Mouse (Mus musculus): Measurements from ENCODE around the gene Olfr262. TPM values are rescaled to one million over a fixed set of nuclear protein-coding genes. Genes with fewer than 3 reads are reported as not detected.
"Not testable (repeated sequence)": the region's sequence is repeated elsewhere in the genome, so short reads cannot be mapped to it uniquely, and the experiment has no call there.

Gene Olfr262
- not detected in 2 replicates for polyA plus RNA-seq (2015; fragmentation: Nextera tagmentation; extraction: Ambion mirVana)

DNA sequence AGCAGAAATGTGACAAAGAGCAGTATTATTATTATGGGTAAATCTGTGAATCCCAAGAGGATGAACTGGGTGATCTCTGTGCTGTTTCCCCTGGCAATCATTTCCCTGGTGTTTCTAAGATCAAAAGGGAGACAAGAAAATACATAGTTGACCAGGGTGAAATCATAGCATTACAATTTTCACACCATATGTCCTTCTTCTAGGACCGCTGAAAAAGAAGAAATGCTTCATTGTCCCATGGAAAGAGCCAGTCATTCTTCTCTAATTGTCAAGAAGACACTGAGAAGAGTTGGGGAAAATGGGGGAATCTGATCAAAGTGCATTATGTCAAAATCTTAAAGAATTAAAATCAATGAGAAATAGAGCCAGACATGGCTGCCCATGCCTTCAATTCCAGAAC is at the start of gene Olfr262:
TSS of gene Olfr262 (minus strand) at position 101 of the 400 bp plus-strand sequence.
- no peaks in the 10 kb centered on the region for H3K9me3 ChIP-seq (ENCODE audit: low read length)
- no peak within 1 kb of the TSS for H3K9ac ChIP-seq (replicated peaks)
- DNase-seq (no peak), ATAC-seq (no peak)
- TF ChIP-seq EP300 (IDR thresholded peaks at IDR 0.05; ENCODE audit: low read depth), result no peak
- TF ChIP-seq CTCF (IDR thresholded peaks at IDR 0.05; ENCODE audit: low read depth), result no peak
- no peaks in the 10 kb centered on the region for H3K36me3 ChIP-seq (replicated peaks; ENCODE audit: insufficient read depth, low read length)
- H3K4me3 ChIP-seq (ENCODE audit: low read depth, low read length), result no peak within 1 kb of the TSS
- no peaks in the 10 kb centered on the region for H3K4me1 ChIP-seq (ENCODE audit: insufficient read depth)
- no peak within 1 kb of the TSS for H3K4me2 ChIP-seq (ENCODE audit: low read depth, low read length)
- H3K27me3 ChIP-seq (ENCODE audit: insufficient read depth, low read length), result no peaks in the 10 kb centered on the region
- no peak within 1 kb of the TSS for H3K27ac ChIP-seq (ENCODE audit: low read depth)
- WGBS (ENCODE audit: insufficient replicate concordance), result 73% methylated on average over 1 of the region's 1 CpGs

- H3K9me3 ChIP-seq (ENCODE audit: low read length), result no peaks in the 10 kb centered on the region
- H3K27ac ChIP-seq (ENCODE audit: low read depth), result no peak within 1 kb of the TSS
- H3K36me3 ChIP-seq (replicated peaks; ENCODE audit: insufficient read depth, low read length), result no peaks in the 10 kb centered on the region
- 59% methylated on average over 2 of the region's 2 CpGs for WGBS (ENCODE audit: insufficient replicate concordance)
- DNase-seq, result no peak
- no peak within 1 kb of the TSS for H3K9ac ChIP-seq (replicated peaks)
- H3K4me2 ChIP-seq (ENCODE audit: low read depth, low read length), result no peak within 1 kb of the TSS
- ATAC-seq, result no peak
- TF ChIP-seq EP300 (IDR thresholded peaks at IDR 0.05; ENCODE audit: low read depth) (no peak), CTCF (IDR thresholded peaks at IDR 0.05; ENCODE audit: low read depth) (no peak)
- H3K4me1 ChIP-seq (ENCODE audit: insufficient read depth), result no peaks in the 10 kb centered on the region
- H3K27me3 ChIP-seq (ENCODE audit: insufficient read depth, low read length), result no peaks in the 10 kb centered on the region
- no peak within 1 kb of the TSS for H3K4me3 ChIP-seq (ENCODE audit: low read depth, low read length)
Observed at GRCm38 (mm10) chr19:12279554-12279953, 38.1 kb upstream of the Olfr262 start, which contains the start of gene Olfr1434. Olfr1434 (plus strand) TSS chr19:12279854.

- 43% methylated on average over 1 of the region's 1 CpGs for WGBS (ENCODE audit: insufficient replicate concordance)
- ATAC-seq, result no peak
- Histone ChIP-seq H3K36me3 (replicated peaks; ENCODE audit: insufficient read depth, low read length) (no peaks in the 10 kb centered on the region), H3K27me3 (ENCODE audit: insufficient read depth, low read length) (no peaks in the 10 kb centered on the region), H3K9me3 (ENCODE audit: low read length) (no peaks in the 10 kb centered on the region), H3K9ac (replicated peaks) (no peak within 1 kb of the TSS), H3K4me2 (ENCODE audit: low read depth, low read length) (no peak within 1 kb of the TSS), H3K4me3 (ENCODE audit: low read depth, low read length) (no peak within 1 kb of the TSS), H3K27ac (ENCODE audit: low read depth) (no peak within 1 kb of the TSS), H3K4me1 (ENCODE audit: insufficient read depth) (no peaks in the 10 kb centered on the region)
- TF ChIP-seq EP300 (IDR thresholded peaks at IDR 0.05; ENCODE audit: low read depth) (no peak), CTCF (IDR thresholded peaks at IDR 0.05; ENCODE audit: low read depth) (no peak)
- no peak for DNase-seq
Observed at GRCm38 (mm10) chr19:12260732-12261131, 19.3 kb upstream of the Olfr262 start, which contains the start of gene Olfr235. Olfr235 (plus strand) TSS chr19:12261032.

DNA sequence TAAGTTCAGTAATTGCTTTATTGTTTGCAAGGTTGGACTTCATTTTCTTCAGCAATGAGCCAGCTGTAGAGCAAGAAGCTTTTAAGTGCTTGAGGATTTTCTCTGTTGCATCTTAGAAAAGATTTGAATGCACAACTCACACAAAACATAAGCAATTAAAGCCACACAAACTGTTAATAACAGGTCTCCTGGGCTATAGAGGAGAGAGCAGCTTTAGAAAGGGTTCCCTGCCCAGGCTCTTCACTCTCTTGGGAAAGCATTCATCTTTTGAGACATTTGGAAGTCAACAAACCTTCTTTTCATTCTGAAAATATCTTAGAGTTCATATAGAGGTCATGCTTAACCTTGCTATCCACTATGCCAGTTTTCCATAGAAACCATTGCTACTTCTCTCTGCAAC is 9.0 kb downstream of the Olfr262 start, which contains the start of gene Olfr1432:
TSS of gene Olfr1432 (minus strand) at position 101 of the 400 bp plus-strand sequence.
- ATAC-seq; DNase-seq; H3K4me3 ChIP-seq (ENCODE audit: low read depth, low read length); H3K4me1 ChIP-seq (ENCODE audit: insufficient read depth); H3K9me3 ChIP-seq (ENCODE audit: low read length); H3K9ac ChIP-seq (replicated peaks); H3K36me3 ChIP-seq (replicated peaks; ENCODE audit: insufficient read depth, low read length); H3K4me2 ChIP-seq (ENCODE audit: low read depth, low read length); H3K27ac ChIP-seq (ENCODE audit: low read depth); H3K27me3 ChIP-seq (ENCODE audit: insufficient read depth, low read length): not testable (repeated sequence)

DNA sequence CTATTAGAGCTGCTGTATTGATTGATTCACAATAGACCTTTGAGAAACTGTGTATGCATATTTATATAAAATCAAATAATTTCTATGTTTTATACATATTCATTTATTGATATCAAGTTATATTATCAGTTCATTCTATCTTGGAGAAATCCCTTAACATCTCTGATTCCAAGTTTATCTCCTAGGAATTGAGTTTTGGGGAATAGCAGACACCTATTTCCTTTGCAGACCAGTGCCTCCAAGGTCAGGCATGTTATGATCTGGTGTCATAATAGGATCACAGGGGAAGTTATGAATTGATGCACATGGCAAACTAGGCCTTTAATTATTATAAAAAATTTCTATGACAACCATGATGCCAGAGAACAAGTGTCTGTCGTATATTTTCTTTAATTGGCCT is 41.1 kb downstream of the Olfr262 start, which contains the start of gene Olfr1431:
TSS of gene Olfr1431 (plus strand) at position 301 of the 400 bp plus-strand sequence.
- ATAC-seq (no peak), DNase-seq (no peak)
- 52% methylated on average over 1 of the region's 1 CpGs for WGBS (ENCODE audit: insufficient replicate concordance)
- TF ChIP-seq CTCF (IDR thresholded peaks at IDR 0.05; ENCODE audit: low read depth) (no peak), EP300 (IDR thresholded peaks at IDR 0.05; ENCODE audit: low read depth) (no peak)
- no peak within 1 kb of the TSS for H3K4me2 ChIP-seq (ENCODE audit: low read depth, low read length)
- no peak within 1 kb of the TSS for H3K4me3 ChIP-seq (ENCODE audit: low read depth, low read length)
- no peak within 1 kb of the TSS for H3K9ac ChIP-seq (replicated peaks)
- no peaks in the 10 kb centered on the region for H3K27me3 ChIP-seq (ENCODE audit: insufficient read depth, low read length)
- H3K4me1 ChIP-seq (ENCODE audit: insufficient read depth), result no peaks in the 10 kb centered on the region
- no peaks in the 10 kb centered on the region for H3K9me3 ChIP-seq (ENCODE audit: low read length)
- H3K36me3 ChIP-seq (replicated peaks; ENCODE audit: insufficient read depth, low read length), result no peaks in the 10 kb centered on the region
- H3K27ac ChIP-seq (ENCODE audit: low read depth), result no peak within 1 kb of the TSS

- not testable (repeated sequence) for H3K4me3 ChIP-seq (ENCODE audit: low read depth, low read length); DNase-seq; H3K36me3 ChIP-seq (replicated peaks; ENCODE audit: insufficient read depth, low read length); H3K27ac ChIP-seq (ENCODE audit: low read depth); H3K9me3 ChIP-seq (ENCODE audit: low read length); H3K27me3 ChIP-seq (ENCODE audit: insufficient read depth, low read length); H3K4me2 ChIP-seq (ENCODE audit: low read depth, low read length); H3K9ac ChIP-seq (replicated peaks); H3K4me1 ChIP-seq (ENCODE audit: insufficient read depth); ATAC-seq
- WGBS (ENCODE audit: insufficient replicate concordance), result 74% methylated on average over 4 of the region's 4 CpGs
Observed at GRCm38 (mm10) chr19:12199076-12199475, 42.4 kb downstream of the Olfr262 start.

Other genes with a start within 250 kb of the Olfr262 start
- not detected in 2 replicates for gene Olfr1423, start 200.3 kb downstream of the Olfr262 start, polyA plus RNA-seq (2015; fragmentation: Nextera tagmentation; extraction: Ambion mirVana)
- not detected in 2 replicates for gene Olfr1424, start 179.0 kb downstream of the Olfr262 start, polyA plus RNA-seq (2015; fragmentation: Nextera tagmentation; extraction: Ambion mirVana)
- gene Olfr1425, start 163.9 kb downstream of the Olfr262 start, polyA plus RNA-seq (2015; fragmentation: Nextera tagmentation; extraction: Ambion mirVana), result not detected in 2 replicates
- gene Olfr1426, start 149.6 kb downstream of the Olfr262 start, polyA plus RNA-seq (2015; fragmentation: Nextera tagmentation; extraction: Ambion mirVana), result not detected in 2 replicates
- gene Olfr1427, start 138.3 kb downstream of the Olfr262 start, polyA plus RNA-seq (2015; fragmentation: Nextera tagmentation; extraction: Ambion mirVana), result not detected in 2 replicates
- not detected in 2 replicates for gene Olfr1428, start 125.8 kb downstream of the Olfr262 start, polyA plus RNA-seq (2015; fragmentation: Nextera tagmentation; extraction: Ambion mirVana)
- 0.04 TPM in 1 of 2 replicates, not detected in the other for gene Olfr76, start 118.5 kb downstream of the Olfr262 start, polyA plus RNA-seq (2015; fragmentation: Nextera tagmentation; extraction: Ambion mirVana)
- gene Olfr1555-ps1, start 71.5 kb downstream of the Olfr262 start, polyA plus RNA-seq (2015; fragmentation: Nextera tagmentation; extraction: Ambion mirVana), result not detected in 2 replicates
- not detected in 2 replicates for gene Olfr1431, start 41.0 kb downstream of the Olfr262 start, polyA plus RNA-seq (2015; fragmentation: Nextera tagmentation; extraction: Ambion mirVana)
- gene Olfr1432, start 9.1 kb downstream of the Olfr262 start, polyA plus RNA-seq (2015; fragmentation: Nextera tagmentation; extraction: Ambion mirVana), result not detected in 2 replicates
- gene Olfr235, start 19.4 kb upstream of the Olfr262 start, polyA plus RNA-seq (2015; fragmentation: Nextera tagmentation; extraction: Ambion mirVana), result not detected in 2 replicates
- gene Olfr1434, start 38.2 kb upstream of the Olfr262 start, polyA plus RNA-seq (2015; fragmentation: Nextera tagmentation; extraction: Ambion mirVana), result not detected in 2 replicates
- gene Olfr1436, start 57.5 kb upstream of the Olfr262 start, polyA plus RNA-seq (2015; fragmentation: Nextera tagmentation; extraction: Ambion mirVana), result not detected in 2 replicates
- gene Olfr1437, start 83.4 kb upstream of the Olfr262 start, polyA plus RNA-seq (2015; fragmentation: Nextera tagmentation; extraction: Ambion mirVana), result not detected in 2 replicates
- not detected in 2 replicates for gene Olfr1438-ps1, start 94.3 kb upstream of the Olfr262 start, polyA plus RNA-seq (2015; fragmentation: Nextera tagmentation; extraction: Ambion mirVana)
- gene Olfr1440, start 145.6 kb upstream of the Olfr262 start, polyA plus RNA-seq (2015; fragmentation: Nextera tagmentation; extraction: Ambion mirVana), result not detected in 2 replicates
- gene Olfr1441, start 175.8 kb upstream of the Olfr262 start, polyA plus RNA-seq (2015; fragmentation: Nextera tagmentation; extraction: Ambion mirVana), result not detected in 2 replicates
- gene Pfpl, start 186.2 kb upstream of the Olfr262 start, polyA plus RNA-seq (2015; fragmentation: Nextera tagmentation; extraction: Ambion mirVana), result not detected in 2 replicates
- 3.5 and 3.8 TPM in 2 replicates for gene Mpeg1, start 219.1 kb upstream of the Olfr262 start, polyA plus RNA-seq (2015; fragmentation: Nextera tagmentation; extraction: Ambion mirVana)